Mouse (Mus musculus): Measurements from ENCODE around the gene Gm11549. TPM values are rescaled to one million over a fixed set of nuclear protein-coding genes. Genes with fewer than 3 reads are reported as not detected.

Gm11549 gene
- total RNA-seq (2015) (not detected in 2 replicates), total RNA-seq (2017) (not detected in 2 replicates)

GRCm38 (mm10) chr3:36521073-36522060, at the start of gene Gm11549:
Gm11549 (minus strand) TSS chr3:36521813.
- 0 out of 2 replicates have a peak, but pooled peaks have one; percentile 9 for ATAC-seq (replicated peaks; ENCODE audit: poor library complexity)

DNA sequence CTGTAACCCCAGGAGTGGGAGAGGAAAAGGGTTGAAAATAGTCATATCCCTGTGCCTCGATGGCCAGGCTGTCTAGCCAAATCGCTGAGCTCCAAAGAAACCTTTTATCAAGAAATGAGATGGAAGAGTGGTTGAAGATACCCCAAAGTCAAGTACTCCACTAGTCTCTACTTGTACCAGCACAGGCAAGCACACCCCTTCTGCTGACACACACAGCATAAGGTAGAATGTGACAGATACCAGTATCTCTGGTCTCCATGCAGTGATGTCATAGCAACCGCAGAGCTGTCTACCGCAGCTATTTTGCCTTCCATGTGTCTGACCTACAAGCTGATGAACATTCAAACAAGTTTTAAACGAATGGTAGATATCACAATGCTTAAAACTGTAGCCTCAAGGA, 48.2 kb upstream of the Gm11549 start:
- ATAC-seq (replicated peaks; ENCODE audit: poor library complexity): peak; percentile 47

- no peak for ATAC-seq (replicated peaks; ENCODE audit: poor library complexity)
Observed at GRCm38 (mm10) chr3:36563666-36564065, 42.1 kb upstream of the Gm11549 start.

DNA sequence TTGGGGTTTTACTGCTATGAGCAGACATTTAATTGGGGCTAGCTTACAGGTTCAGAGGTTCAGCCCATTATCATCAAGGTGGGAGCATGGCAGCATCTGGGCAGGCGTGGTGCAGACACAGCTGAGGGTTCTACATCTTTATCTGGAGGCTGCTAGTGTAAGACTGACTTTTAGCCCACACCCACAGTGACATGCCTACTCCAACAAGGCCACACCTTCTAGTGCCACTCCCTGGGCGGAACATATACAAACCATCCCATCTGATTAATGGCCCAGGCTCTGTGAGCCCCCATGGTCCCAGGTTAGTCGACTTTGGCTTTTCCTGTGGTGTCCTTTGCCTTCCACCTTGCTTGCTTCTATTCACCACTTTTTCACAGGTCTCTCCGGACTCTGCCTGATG, 38.0 kb upstream of the Gm11549 start:
- ATAC-seq (replicated peaks; ENCODE audit: poor library complexity): peak; percentile 60; the same call in 1 of the 2 replicates

DNA sequence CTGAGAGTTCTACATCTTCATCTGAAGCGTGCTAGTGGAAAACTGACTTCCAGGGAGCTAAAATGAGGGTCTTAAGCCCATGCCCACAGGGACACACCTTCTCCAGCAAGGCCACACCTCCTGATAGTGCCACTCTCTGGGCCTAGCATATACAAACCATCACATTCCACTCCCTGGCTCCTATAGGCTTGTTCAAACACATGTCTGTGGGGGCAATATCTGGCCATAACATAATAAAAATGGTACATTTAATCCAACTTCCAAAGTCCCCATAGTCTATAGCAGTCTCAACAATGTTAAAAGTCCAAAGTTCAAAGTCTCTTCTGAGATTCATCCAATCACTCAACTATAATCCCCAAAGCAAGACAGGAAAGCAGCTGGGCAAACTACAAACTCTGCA, 36.0 kb upstream of the Gm11549 start:
- ATAC-seq (replicated peaks; ENCODE audit: poor library complexity): no peak

DNA sequence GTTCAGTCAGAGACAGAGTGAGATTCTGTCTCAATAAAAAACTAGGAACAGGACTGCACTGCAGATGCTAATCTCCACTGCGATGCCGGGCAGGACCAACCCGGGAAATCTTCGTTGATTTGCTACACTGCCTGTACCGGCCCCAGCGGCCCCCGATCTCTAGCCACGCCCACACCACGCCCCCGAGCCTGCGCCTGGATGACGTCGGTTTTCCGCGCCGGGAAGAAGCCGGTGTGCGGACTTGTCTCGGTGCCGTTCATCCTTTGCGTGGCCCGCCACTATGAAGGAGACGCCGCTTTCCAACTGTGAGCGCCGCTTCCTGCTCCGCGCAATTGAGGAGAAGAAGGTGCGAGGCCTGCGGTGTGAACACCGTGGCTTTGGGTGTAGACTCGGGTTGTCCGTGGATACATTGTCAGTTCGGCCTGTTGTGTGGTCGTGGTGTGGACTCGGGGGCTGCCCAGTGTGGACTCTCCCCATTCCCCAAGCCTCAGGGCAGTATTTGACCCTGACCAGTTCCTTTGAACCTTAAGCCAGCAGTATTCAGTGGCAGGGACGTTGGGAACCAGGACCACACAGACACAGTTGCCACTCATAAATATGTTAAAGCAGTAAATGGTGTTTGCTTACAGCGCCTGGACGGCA, 30.9 kb upstream of the Gm11549 start, which contains the start of gene Exosc9:
TSS of gene Exosc9 (plus strand) at position 201 of the 642 bp plus-strand sequence.
- ATAC-seq (replicated peaks; ENCODE audit: poor library complexity): peak; percentile 99

DNA sequence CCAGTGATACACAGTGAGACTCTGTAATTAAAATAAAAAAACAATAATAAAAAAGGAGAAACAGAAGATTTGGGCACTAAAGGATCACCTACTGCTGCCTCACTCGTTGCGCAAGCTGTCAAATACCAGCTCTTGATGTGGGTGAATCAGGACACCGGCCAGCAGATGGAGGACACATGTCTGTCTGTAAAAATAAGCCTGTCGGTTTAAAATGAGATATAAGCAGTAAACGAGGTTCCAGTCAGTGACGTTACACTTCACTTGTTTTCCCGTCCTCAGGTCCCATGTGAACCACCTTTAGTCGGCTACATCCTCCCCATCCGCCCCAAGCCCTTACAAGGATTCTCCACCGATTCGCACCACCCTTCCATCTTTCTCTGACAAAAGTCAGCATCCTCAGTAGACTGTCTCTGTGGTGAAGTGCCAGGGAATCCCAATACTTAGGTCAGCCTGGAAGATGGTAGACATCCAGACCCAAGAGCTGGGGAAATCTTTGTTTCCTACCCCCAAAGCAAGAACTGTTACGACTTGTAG, 30.3 kb upstream of the Gm11549 start:
- ATAC-seq (replicated peaks; ENCODE audit: poor library complexity): peak; percentile 40

DNA sequence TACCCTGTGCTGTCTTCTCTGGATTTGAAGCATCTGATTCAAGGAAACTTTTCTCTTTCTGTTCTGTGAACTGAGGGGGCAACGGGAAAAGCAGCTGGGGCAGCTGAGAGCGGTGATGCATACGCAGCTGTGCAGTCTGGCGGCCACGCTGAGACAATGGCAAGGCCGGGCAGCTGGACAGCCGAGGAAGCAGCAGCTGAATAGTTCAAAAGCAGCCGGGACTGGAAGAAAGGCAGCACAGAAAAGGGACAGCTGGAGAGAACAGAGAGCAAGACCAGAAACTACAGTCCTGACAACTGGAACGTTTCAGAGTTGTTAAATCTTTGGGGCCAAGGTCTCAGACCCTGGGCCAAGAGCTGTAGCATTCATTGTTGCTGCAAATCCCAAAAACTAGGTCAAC, 29.7 kb upstream of the Gm11549 start:
- no peak for ATAC-seq (replicated peaks; ENCODE audit: poor library complexity)

- no peak for ATAC-seq (replicated peaks; ENCODE audit: poor library complexity)
Observed at GRCm38 (mm10) chr3:36544961-36545360, 23.3 kb upstream of the Gm11549 start.

DNA sequence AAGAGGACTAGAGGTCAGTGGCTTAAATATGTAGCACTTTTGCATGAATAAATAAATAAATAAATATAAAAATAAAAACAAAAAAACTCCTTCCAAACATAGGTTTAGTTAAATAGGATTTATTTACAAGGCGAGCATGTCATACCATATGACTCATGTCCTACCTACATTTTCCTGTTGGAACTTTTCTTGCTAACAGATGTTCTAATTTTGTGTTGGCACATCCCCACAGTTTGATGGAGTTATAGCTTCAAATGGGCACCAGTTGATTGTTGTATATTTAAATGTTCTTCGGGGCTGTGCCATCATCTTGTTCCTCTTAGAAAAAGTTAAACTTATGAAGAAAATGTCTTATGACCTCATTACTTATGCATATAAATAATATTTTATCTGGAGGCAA, 19.8 kb upstream of the Gm11549 start:
- ATAC-seq (replicated peaks; ENCODE audit: poor library complexity): no peak

DNA sequence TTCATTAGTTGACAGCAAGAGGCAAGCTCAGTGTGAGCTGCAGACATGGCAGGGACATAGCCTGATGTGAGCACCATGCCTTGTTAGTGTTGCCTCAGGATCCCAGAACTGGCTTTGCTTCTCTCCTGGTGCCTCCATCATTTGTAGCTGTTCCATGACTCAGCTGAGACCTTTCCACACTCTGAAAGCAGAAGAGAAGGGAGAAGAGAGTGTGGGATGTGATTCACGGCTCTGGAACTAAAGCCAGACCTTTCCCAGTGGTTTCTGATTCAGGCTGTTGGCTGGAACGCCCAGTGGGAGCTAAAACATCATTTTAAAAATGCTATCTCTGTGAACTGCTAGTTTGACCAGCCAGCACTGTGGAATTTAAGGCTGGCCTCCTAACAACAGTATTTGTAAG, 19.1 kb upstream of the Gm11549 start:
- ATAC-seq (replicated peaks; ENCODE audit: poor library complexity): no peak

GRCm38 (mm10) chr3:36537701-36538470, 16.3 kb upstream of the Gm11549 start:
- no peak for ATAC-seq (replicated peaks; ENCODE audit: poor library complexity)

- ATAC-seq (replicated peaks; ENCODE audit: poor library complexity): no peak
Observed at GRCm38 (mm10) chr3:36536041-36536440, 14.4 kb upstream of the Gm11549 start.

GRCm38 (mm10) chr3:36533201-36533672, 11.6 kb upstream of the Gm11549 start:
- ATAC-seq (replicated peaks; ENCODE audit: poor library complexity): peak; percentile 53; the same call in 1 of the 2 replicates

- no peak for ATAC-seq (replicated peaks; ENCODE audit: poor library complexity)
Observed at GRCm38 (mm10) chr3:36532738-36533137, 11.1 kb upstream of the Gm11549 start.

GRCm38 (mm10) chr3:36531979-36532542, 10.4 kb upstream of the Gm11549 start:
- ATAC-seq (replicated peaks; ENCODE audit: poor library complexity): peak; percentile 68

GRCm38 (mm10) chr3:36531242-36531641, 9.6 kb upstream of the Gm11549 start:
- ATAC-seq (replicated peaks; ENCODE audit: poor library complexity): no peak

DNA sequence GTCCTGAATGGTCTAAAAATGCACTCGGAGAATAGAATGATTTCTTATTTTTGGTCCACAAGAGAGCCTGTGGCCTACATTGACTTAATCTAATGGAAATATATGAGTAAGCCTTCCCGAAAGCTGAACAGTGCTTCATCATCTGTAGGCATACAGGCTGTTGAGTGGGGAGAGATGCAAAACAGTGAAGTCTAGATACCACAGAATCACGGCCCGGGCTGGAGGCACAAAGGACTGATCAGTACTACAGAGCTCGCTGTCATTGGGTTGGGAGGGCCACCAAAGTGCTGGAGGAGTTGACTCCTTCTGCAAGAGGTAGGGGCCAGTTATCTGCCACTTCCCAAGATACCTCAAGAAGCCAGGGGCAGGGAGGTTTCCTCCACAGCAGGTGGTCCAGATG, 9.2 kb upstream of the Gm11549 start:
- ATAC-seq (replicated peaks; ENCODE audit: poor library complexity): no peak

- no peak for ATAC-seq (replicated peaks; ENCODE audit: poor library complexity)
Observed at GRCm38 (mm10) chr3:36530345-36530744, 8.7 kb upstream of the Gm11549 start.

DNA sequence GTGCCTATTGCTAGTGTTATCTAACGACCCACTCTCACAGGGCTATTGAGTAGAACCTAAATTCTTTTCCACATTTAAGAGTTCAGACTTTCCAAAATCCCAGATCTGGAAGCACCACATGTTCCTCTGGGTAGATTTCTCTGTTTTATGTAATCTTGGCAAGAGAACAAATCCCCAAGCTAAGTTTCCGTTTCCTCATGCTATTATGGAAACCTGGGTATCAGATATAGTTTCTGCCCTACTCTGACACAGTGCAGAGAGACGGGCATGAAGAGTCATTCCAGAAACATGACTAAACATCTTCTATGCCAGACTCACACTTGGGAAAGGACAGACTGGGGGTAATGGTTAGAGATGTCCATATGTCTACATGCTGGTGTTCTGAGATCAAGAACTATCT, 2.9 kb upstream of the Gm11549 start:
- ATAC-seq (replicated peaks; ENCODE audit: poor library complexity): no peak

All from megakaryocyte progenitor cell, adult 5-6 weeks (primary cell).